Mouse (Mus musculus) stomach, postnatal 0 days (tissue): ENCODE data around the gene Tns3.

Source experiments
- CTCF ChIP-seq: IDR thresholded peaks from 2 replicates; pipeline ENCODE4 v1.5.1; 2016; ENCODE audit warnings: antibody characterized with exemption, low read depth, mild to moderate bottlenecking, moderate library complexity
- EP300 ChIP-seq: optimal IDR thresholded peaks from 2 replicates; pipeline ENCODE3; 2016; ENCODE audit warnings: antibody characterized with exemption

DNA sequence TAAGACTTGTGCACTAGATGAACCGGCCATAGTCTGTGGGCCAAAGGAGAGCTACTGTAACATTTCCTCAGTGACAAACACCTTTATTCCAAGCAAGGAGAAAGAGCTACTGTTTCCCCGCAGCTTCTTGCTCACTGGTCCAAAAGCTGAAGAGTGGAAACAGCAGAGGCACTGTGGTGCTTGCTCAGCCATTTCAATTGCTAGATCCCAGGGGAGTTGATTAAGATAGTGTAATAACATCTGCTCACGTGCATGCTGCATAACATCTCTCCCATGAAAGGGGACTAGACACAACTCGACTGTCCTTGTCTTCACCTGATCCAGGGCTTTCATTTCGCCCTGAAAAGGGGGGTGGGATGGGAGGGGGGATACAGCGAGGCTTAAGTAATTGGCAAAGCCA, 41.7 kb downstream of the Tns3 start:
- TF ChIP-seq CTCF (no peak), EP300 (no peak)
